Mouse (Mus musculus): ENCODE measurements around the gene Wfdc10. TPM values are rescaled to one million over a fixed set of nuclear protein-coding genes. Genes with fewer than 3 reads are reported as not detected.

Gene Wfdc10
- polyA plus RNA-seq (2012; rRNA removed) = not detected in 2 replicates

DNA sequence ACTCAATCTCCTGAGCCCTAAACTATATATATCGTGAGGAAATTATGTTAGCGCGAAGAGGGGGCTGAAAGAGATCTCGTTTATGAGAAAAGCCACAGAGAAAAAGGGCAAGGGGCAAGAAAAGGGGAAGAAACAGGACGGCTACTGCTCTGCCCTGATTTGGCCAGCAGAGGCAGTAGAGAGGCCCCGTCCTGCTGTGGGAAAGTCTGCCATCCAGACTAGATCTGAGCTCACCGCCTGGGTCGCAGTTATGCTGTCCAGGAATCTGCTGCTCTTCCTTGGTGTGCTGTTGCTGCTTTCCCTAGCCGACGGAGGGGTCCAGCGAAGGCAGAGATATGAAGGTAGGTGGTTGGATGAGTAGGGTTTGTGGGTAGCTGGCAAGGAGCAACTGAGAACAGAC lies at the start of gene Wfdc10:
Gene Wfdc10 (plus strand): TSS at position 189 of the 400 bp plus-strand sequence.

GRCm38 (mm10) chr2:164613471-164613870 lies 42.4 kb upstream of the Wfdc10 start, which contains the start of the genes Wfdc6b and Wfdc8:
Gene Wfdc6b (plus strand): TSS chr2:164613522.
Gene Wfdc8 (minus strand): TSS chr2:164613626.

GRCm38 (mm10) chr2:164638696-164639095 lies 17.1 kb upstream of the Wfdc10 start, which contains the start of gene Wfdc16:
Gene Wfdc16 (minus strand): TSS chr2:164638796.

GRCm38 (mm10) chr2:164656483-164656882 lies 637 bp downstream of the Wfdc10 start, which contains the start of gene Wfdc9:
Gene Wfdc9 (minus strand): TSS chr2:164656583.

DNA sequence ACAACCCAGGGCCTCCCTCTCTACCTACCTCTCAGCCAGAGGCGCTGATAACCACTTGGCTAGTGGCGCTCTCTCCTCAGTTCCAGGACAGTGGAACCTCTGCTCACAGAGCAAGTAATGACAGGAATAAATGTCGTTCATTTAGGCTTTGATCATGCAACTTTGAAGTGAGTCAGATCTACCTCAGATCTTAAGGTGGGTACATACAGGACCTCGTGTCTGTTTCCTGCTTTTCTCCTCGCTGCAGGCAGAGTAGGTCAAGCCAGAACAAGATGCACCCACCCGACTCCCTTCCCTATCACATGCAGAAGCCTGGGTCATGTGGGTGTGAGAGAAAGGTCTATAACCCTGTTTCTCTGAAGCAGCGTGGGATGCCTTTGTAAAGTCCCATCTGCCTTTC lies 18.1 kb downstream of the Wfdc10 start, which contains the start of gene Wfdc11:
Gene Wfdc11 (minus strand): TSS at position 101 of the 400 bp plus-strand sequence.

GRCm38 (mm10) chr2:164684807-164685206 lies 29.0 kb downstream of the Wfdc10 start, which contains the start of gene Wfdc13:
Gene Wfdc13 (plus strand): TSS chr2:164685107.

DNA sequence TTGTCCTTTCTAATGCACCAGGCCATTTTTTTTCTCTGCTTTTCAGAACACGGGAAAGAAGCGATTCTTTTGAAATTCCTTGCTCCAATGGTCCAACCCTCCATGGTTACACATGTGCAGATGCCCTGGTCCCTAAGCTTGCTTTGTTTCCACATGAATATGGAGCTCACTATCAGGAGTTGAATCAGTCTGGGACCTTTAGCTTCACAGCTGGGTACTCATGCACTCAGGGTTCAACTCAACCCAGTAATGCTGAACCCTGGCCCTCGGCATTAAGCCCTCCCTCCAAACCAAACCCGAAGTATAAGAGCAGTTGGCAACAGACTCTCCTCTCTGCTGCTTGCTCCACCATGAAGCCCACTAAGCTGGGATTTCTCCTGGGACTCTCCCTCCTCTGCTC lies 42.4 kb downstream of the Wfdc10 start, which contains the start of gene Spint4:
Gene Spint4 (plus strand): TSS at position 301 of the 400 bp plus-strand sequence.

Other genes with a start within 250 kb of the Wfdc10 start
- 10.9 and 13.1 TPM in 2 replicates for gene Sdc4, start 212.2 kb upstream of the Wfdc10 start, polyA plus RNA-seq (2012; rRNA removed)
- gene Sys1, start 199.1 kb upstream of the Wfdc10 start, polyA plus RNA-seq (2012; rRNA removed) = 13.3 and 16.2 TPM in 2 replicates
- gene Gm20458, start 195.1 kb upstream of the Wfdc10 start, polyA plus RNA-seq (2012; rRNA removed) = 0.15 and 0.50 TPM in 2 replicates
- not detected in 2 replicates for gene Trp53tg5, start 182.3 kb upstream of the Wfdc10 start, polyA plus RNA-seq (2012; rRNA removed)
- 5.0 and 5.1 TPM in 2 replicates for gene Dbndd2, start 169.9 kb upstream of the Wfdc10 start, polyA plus RNA-seq (2012; rRNA removed)
- gene Pigt, start 158.5 kb upstream of the Wfdc10 start, polyA plus RNA-seq (2012; rRNA removed) = 16.7 and 21.2 TPM in 2 replicates
- gene Wfdc2, start 93.6 kb upstream of the Wfdc10 start, polyA plus RNA-seq (2012; rRNA removed) = 0.70 and 1.2 TPM in 2 replicates
- gene Spint3, start 82.6 kb upstream of the Wfdc10 start, polyA plus RNA-seq (2012; rRNA removed) = not detected in 2 replicates
- 0.07 TPM in 1 of 2 replicates, not detected in the other for gene Wfdc6a, start 70.6 kb upstream of the Wfdc10 start, polyA plus RNA-seq (2012; rRNA removed)
- gene Eppin, start 62.5 kb upstream of the Wfdc10 start, polyA plus RNA-seq (2012; rRNA removed) = not detected in 2 replicates
- gene Wfdc6b, start 42.5 kb upstream of the Wfdc10 start, polyA plus RNA-seq (2012; rRNA removed) = not detected in 2 replicates
- gene Wfdc8, start 42.4 kb upstream of the Wfdc10 start, polyA plus RNA-seq (2012; rRNA removed) = not detected in 2 replicates
- gene Wfdc16, start 17.2 kb upstream of the Wfdc10 start, polyA plus RNA-seq (2012; rRNA removed) = not detected in 2 replicates
- not detected in 2 replicates for gene Wfdc9, start 537 bp downstream of the Wfdc10 start, polyA plus RNA-seq (2012; rRNA removed)
- gene Wfdc11, start 18.0 kb downstream of the Wfdc10 start, polyA plus RNA-seq (2012; rRNA removed) = not detected in 2 replicates
- gene Wfdc13, start 29.1 kb downstream of the Wfdc10 start, polyA plus RNA-seq (2012; rRNA removed) = not detected in 2 replicates
- gene Spint4, start 42.5 kb downstream of the Wfdc10 start, polyA plus RNA-seq (2012; rRNA removed) = not detected in 2 replicates
- gene Spint5, start 59.3 kb downstream of the Wfdc10 start, polyA plus RNA-seq (2012; rRNA removed) = not detected in 2 replicates
- gene Wfdc3, start 89.9 kb downstream of the Wfdc10 start, polyA plus RNA-seq (2012; rRNA removed) = 1.6 and 1.7 TPM in 2 replicates
- 26.6 and 27.2 TPM in 2 replicates for gene Dnttip1, start 89.9 kb downstream of the Wfdc10 start, polyA plus RNA-seq (2012; rRNA removed)
- 386 and 491 TPM in 2 replicates for gene Ube2c, start 113.9 kb downstream of the Wfdc10 start, polyA plus RNA-seq (2012; rRNA removed)
- 0.45 and 15.8 TPM in 2 replicates for gene Tnnc2, start 123.9 kb downstream of the Wfdc10 start, polyA plus RNA-seq (2012; rRNA removed)
- gene Snx21, start 129.8 kb downstream of the Wfdc10 start, polyA plus RNA-seq (2012; rRNA removed) = 2.3 and 2.4 TPM in 2 replicates
- 19.0 and 20.4 TPM in 2 replicates for gene Acot8, start 148.8 kb downstream of the Wfdc10 start, polyA plus RNA-seq (2012; rRNA removed)
- 2.2 and 2.4 TPM in 2 replicates for gene Zswim3, start 149.1 kb downstream of the Wfdc10 start, polyA plus RNA-seq (2012; rRNA removed)
- gene Zswim1, start 166.6 kb downstream of the Wfdc10 start, polyA plus RNA-seq (2012; rRNA removed) = 1.8 and 2.2 TPM in 2 replicates
- gene Spata25, start 172.5 kb downstream of the Wfdc10 start, polyA plus RNA-seq (2012; rRNA removed) = 0.05 TPM in 1 of 2 replicates, not detected in the other
- gene Ctsa, start 176.8 kb downstream of the Wfdc10 start, polyA plus RNA-seq (2012; rRNA removed) = 58.4 and 71.2 TPM in 2 replicates
- 0.88 and 0.89 TPM in 2 replicates for gene Neurl2, start 177.4 kb downstream of the Wfdc10 start, polyA plus RNA-seq (2012; rRNA removed)
- gene Pltp, start 201.7 kb downstream of the Wfdc10 start, polyA plus RNA-seq (2012; rRNA removed) = 6.8 and 8.1 TPM in 2 replicates
- 17.5 and 19.0 TPM in 2 replicates for gene Pcif1, start 223.3 kb downstream of the Wfdc10 start, polyA plus RNA-seq (2012; rRNA removed)

All from liver, embryonic 14 days (tissue).